Mouse (Mus musculus) gastrocnemius, adult 8-10 months (tissue): ENCODE results near the gene Ralgapa2. TPM values are rescaled to one million over a fixed set of nuclear protein-coding genes. Genes with fewer than 3 reads are reported as not detected.

ENCODE experiments used
- DNase-seq, 2 experiments: peaks; one replicate each; pipeline ENCODE4 v3.0.0; 2022; ENCODE audit warnings: low spot score in 2 of 2
- total RNA-seq, 4 experiments: library from RNA; stranded (reverse); gene quantifications; 2 replicates each; pipeline ENCODE4 v1.2.4; 2022

Gene Ralgapa2
- total RNA-seq, 4 experiments from 2014 or later: 7.3 to 10.3 (median 7.8) TPM

GRCm38 (mm10) chr2:146361969-146362368, 150.2 kb downstream of the Ralgapa2 start:
- DNase-seq: no peak

- no peak for DNase-seq
These were observed 151.1 kb downstream of the Ralgapa2 start for GRCm38 (mm10) chr2:146361076-146361475.

GRCm38 (mm10) chr2:146359676-146360075, 152.5 kb downstream of the Ralgapa2 start:
- no peak for DNase-seq

- DNase-seq: no peak
These were observed 155.6 kb downstream of the Ralgapa2 start for GRCm38 (mm10) chr2:146356524-146356923.

GRCm38 (mm10) chr2:146350230-146350629, 161.9 kb downstream of the Ralgapa2 start:
- no peak for DNase-seq

- DNase-seq: no peak
These were observed 164.2 kb downstream of the Ralgapa2 start for GRCm38 (mm10) chr2:146347942-146348341.

GRCm38 (mm10) chr2:146340090-146340489, 172.1 kb downstream of the Ralgapa2 start:
- no peak for DNase-seq

- no peak for DNase-seq
These were observed 174.6 kb downstream of the Ralgapa2 start for GRCm38 (mm10) chr2:146337540-146337939.

GRCm38 (mm10) chr2:146331894-146332476, 180.2 kb downstream of the Ralgapa2 start:
- DNase-seq: no peak

GRCm38 (mm10) chr2:146330772-146331281, 181.3 kb downstream of the Ralgapa2 start:
- no peak for DNase-seq

GRCm38 (mm10) chr2:146330101-146330500, 182.0 kb downstream of the Ralgapa2 start:
- no peak for DNase-seq

GRCm38 (mm10) chr2:146326654-146327053, 185.5 kb downstream of the Ralgapa2 start:
- no peak for DNase-seq

- DNase-seq: no peak
These were observed 187.0 kb downstream of the Ralgapa2 start for GRCm38 (mm10) chr2:146324907-146325715.

- DNase-seq: no peak
These were observed 187.8 kb downstream of the Ralgapa2 start for GRCm38 (mm10) chr2:146324140-146324906.

GRCm38 (mm10) chr2:146323528-146323927, 188.6 kb downstream of the Ralgapa2 start:
- no peak for DNase-seq

- DNase-seq: no peak
These were observed 189.4 kb downstream of the Ralgapa2 start for GRCm38 (mm10) chr2:146322770-146323169.

- no peak for DNase-seq
These were observed 190.1 kb downstream of the Ralgapa2 start for GRCm38 (mm10) chr2:146322019-146322418.

GRCm38 (mm10) chr2:146320666-146321065, 191.5 kb downstream of the Ralgapa2 start:
- DNase-seq: no peak

GRCm38 (mm10) chr2:146314751-146315150, 197.4 kb downstream of the Ralgapa2 start:
- DNase-seq: no peak

- DNase-seq: no peak
These were observed 198.3 kb downstream of the Ralgapa2 start for GRCm38 (mm10) chr2:146313811-146314210.

GRCm38 (mm10) chr2:146310760-146311159, 201.4 kb downstream of the Ralgapa2 start:
- no peak for DNase-seq

GRCm38 (mm10) chr2:146310291-146310690, 201.9 kb downstream of the Ralgapa2 start:
- no peak for DNase-seq
